Mouse (Mus musculus): ENCODE results near the gene Slit3. TPM values are rescaled to one million over a fixed set of nuclear protein-coding genes. Genes with fewer than 3 reads are reported as not detected.
A peak's percentile ranks its signal among the peaks of the same experiment; 100 is the strongest.

Gene Slit3
- total RNA-seq, 2 experiments from 2014 or later, result 56.7 to 60.0 TPM

DNA sequence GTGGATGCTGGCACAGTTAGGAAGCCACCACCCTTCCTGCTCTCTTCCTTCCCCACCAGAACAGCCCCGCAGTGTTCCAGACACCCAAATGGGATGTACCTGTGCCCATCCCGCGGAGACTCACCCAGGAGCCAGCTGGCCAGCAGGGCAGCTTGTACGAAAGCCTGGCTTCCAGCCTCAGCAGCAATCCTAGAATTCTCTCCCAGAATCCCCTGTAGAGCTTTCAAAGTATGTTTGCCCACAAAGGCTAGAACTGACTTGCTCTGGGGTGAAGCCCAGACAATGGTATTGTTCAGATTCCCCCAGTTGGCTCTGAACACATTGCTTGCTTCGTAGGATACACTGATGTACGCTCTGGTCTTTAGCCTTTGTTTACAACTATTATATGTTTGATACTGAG lies 566.3 kb downstream of the Slit3 start:
- no peak for DNase-seq (ENCODE audit: extremely low spot score in 1 of 2, low spot score in 2 of 2)
- TF ChIP-seq CTCF (IDR thresholded peaks at IDR 0.05), result no peak
- H3K4me3 ChIP-seq, result no peak overlapping the region
- no peak overlapping the region for H3K27ac ChIP-seq
- intact Hi-C loops (cut with DNase I), result no loop called here

DNA sequence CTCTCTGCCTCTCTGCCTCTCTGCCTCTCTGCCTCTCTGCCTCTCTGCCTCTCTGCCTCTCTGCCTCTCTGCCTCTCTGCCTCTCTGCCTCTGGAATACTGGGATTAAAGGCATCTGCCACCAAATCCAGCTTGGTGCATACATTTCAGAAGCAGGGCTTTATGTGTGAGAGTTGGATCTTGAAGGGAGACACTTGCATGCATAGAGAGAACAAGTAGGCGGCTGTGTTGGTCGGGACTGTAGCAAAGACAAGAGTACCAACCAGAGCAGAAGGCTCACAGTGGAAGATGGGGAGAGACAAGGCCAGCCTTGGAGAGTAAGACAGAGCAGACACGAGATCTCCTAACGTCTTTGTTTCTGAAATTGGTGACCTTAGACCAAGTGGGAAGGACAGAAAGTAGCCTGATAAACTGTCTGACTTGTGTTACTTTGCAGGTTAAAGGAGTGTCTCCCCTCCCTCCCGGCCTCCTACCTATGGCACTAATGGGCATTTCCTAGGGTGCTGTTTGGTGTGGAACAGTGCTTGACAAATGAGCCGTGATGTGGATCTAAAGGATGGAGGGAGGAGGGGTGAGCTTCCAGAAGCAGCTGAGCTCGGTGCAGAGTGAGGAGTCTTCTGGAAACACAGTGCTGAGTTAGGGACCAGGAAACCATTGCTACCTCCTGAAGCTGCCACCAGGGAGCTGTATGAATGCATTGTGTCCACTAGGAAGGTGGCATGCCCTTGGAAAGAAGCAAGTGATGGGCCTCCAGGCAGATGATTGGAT lies 569.7 kb downstream of the Slit3 start:
- intact Hi-C loops (cut with DNase I), result loop anchor here (5.0 kb wide), 1 partner anchor 848 kb away; no protein-coding TSS in a partner anchor
- TF ChIP-seq CTCF (IDR thresholded peaks at IDR 0.05), result no peak; the same call in 1 of the 2 replicates
- Histone ChIP-seq H3K27ac (peak overlapping the region; percentile 44; the same call in 1 of the 2 replicates), H3K4me3 (no peak overlapping the region)
- no peak for DNase-seq (ENCODE audit: extremely low spot score in 1 of 2, low spot score in 2 of 2)

DNA sequence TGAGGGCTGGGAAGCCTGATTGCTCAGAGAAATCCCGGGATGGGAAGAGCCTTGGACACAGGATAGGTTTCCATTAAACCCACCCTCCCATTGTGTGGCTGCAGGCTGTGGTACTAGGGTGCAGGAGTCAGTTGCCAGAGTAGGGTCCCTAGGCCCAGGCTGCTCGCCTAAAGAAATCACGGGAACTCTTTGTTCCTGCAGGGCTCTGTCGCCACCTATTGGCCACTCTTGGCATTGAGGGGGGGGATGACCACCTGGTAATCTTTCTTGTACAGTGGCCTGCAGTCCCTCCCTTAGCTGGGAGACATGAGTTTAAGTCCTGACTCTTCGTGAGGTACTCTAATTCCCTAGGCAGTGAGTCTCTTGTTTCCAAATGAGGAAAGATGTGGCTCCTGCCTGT lies 572.1 kb downstream of the Slit3 start:
- TF ChIP-seq CTCF (IDR thresholded peaks at IDR 0.05), result peak; percentile 87
- no peak overlapping the region for H3K27ac ChIP-seq
- intact Hi-C loops (cut with DNase I), result loop anchor here (2.0 to 5.0 kb wide), 2 partner anchors 240 to 851 kb away; no protein-coding TSS in a partner anchor
- peak; percentile 37 to 70 for DNase-seq (ENCODE audit: extremely low spot score in 1 of 2, low spot score in 2 of 2)
- no peak overlapping the region for H3K4me3 ChIP-seq

DNA sequence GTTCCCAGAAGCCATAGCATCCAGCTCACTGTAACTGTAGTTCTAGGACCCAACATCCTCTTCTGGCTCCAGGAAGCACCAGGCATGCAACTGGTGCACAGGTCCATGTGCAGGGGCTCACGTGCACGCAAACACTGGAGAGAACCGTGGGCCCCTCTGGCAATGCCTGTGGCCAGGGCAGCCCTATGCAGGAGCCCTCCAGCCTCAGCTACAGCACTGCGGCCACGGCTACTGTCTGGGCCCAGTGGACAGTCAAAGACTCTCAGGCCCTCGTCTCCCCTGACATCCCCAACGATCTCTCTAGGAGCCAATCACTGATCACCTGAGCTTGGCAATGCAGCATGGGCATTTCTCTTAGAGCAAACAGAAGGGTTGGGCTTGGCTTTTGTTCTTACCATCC lies 572.6 kb downstream of the Slit3 start:
- no peak for TF ChIP-seq CTCF (IDR thresholded peaks at IDR 0.05)
- no peak for DNase-seq (ENCODE audit: extremely low spot score in 1 of 2, low spot score in 2 of 2)
- no peak overlapping the region for H3K4me3 ChIP-seq
- no peak overlapping the region for H3K27ac ChIP-seq
- intact Hi-C loops (cut with DNase I), result loop anchor here (2.0 to 5.0 kb wide), 2 partner anchors 241 to 851 kb away; no protein-coding TSS in a partner anchor

DNA sequence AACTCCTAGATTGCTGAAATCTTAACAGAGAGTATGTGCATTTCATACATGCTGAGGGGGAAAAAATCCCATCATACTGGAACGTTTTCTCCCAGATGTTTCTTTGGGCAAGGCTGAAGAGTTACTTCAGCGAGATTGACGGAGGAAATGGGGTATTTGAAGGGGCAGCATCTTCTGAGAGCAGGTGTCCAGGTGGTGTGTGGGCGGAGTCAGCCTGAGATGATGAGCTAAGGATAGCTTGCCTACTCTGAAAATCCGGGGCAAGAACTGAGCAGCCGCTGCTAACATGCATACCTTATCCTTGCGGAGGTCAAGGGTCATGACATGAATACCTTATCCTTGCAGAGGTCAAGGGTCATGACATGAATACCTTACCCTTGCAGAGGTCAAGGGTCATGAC lies 576.5 kb downstream of the Slit3 start:
- intact Hi-C loops (cut with DNase I), result no loop called here
- peak in 1 of 2 experiments; percentile 40 for DNase-seq (ENCODE audit: extremely low spot score in 1 of 2, low spot score in 2 of 2)
- H3K27ac ChIP-seq, result no peak overlapping the region
- no peak overlapping the region for H3K4me3 ChIP-seq
- no peak for TF ChIP-seq CTCF (IDR thresholded peaks at IDR 0.05)

DNA sequence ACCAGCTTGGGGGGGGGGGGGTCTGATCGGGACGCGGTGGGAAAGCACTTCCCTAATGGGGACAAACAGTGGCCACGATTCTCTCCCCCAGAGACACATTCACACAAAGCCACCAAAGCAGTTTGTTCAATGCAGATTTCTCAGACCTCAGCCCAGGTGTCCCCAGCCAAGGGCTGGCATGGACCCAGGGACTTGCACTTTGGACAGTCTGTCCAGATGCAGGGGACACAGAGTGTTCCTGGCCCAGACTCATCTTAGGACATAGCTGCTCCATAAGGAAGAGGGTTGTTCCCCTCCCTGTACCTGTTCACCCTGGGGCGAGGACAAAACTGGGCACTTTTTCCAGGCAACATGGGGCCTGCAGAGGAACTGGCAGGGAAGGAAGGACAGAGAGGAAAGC lies 577.9 kb downstream of the Slit3 start:
- H3K27ac ChIP-seq, result no peak overlapping the region
- no peak overlapping the region for H3K4me3 ChIP-seq
- DNase-seq (ENCODE audit: extremely low spot score in 1 of 2, low spot score in 2 of 2), result no peak
- TF ChIP-seq CTCF (IDR thresholded peaks at IDR 0.05), result no peak
- intact Hi-C loops (cut with DNase I), result no loop called here

DNA sequence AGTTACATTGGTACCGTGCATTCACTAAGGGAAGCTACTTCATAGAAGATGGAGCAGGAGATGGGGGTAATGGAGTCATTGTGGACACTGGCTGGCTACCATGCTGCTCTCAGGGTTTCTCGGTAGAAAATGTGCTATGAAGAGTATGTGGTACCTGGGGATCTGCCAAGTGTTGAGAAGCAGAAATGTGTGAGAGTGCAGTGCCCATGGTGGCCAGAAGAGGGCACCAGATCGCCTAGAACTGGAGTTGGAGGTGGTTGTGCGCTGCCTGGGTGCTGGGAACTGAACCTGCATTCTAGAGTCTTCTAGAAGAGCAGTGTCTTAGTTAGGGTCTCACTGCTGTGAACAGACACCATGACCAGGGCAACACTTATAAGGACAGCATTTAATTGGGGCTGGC lies 582.4 kb downstream of the Slit3 start:
- no peak overlapping the region for H3K4me3 ChIP-seq
- TF ChIP-seq CTCF (IDR thresholded peaks at IDR 0.05), result peak; percentile 24
- intact Hi-C loops (cut with DNase I), result no loop called here

DNA sequence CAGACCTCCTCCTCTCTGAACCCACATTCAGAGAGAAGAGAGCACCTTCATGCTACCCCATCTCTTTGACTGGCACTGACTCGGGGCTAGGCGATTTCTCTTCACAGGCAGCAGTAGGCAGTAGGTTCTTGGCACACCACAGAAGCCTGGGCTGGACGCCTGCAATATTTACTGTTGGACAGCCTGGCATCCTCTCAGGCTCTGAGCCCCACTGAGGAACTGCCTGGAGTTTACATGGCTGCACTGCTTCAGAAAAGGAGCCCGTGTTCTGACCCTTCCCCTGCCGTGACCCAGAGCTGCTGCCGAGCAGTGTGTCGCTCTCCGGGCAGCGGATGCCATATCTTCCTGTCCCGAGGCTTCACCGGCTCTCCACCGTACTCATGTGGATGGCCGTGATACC lies 583.4 kb downstream of the Slit3 start:
- intact Hi-C loops (cut with DNase I), result no loop called here
- TF ChIP-seq CTCF (IDR thresholded peaks at IDR 0.05), result no peak
- H3K27ac ChIP-seq, result no peak overlapping the region

More for the DNA sequence above, 582.4 kb downstream of the Slit3 start:
- no peak overlapping the region for H3K27ac ChIP-seq
- no peak for DNase-seq (ENCODE audit: extremely low spot score in 1 of 2, low spot score in 2 of 2)

DNA sequence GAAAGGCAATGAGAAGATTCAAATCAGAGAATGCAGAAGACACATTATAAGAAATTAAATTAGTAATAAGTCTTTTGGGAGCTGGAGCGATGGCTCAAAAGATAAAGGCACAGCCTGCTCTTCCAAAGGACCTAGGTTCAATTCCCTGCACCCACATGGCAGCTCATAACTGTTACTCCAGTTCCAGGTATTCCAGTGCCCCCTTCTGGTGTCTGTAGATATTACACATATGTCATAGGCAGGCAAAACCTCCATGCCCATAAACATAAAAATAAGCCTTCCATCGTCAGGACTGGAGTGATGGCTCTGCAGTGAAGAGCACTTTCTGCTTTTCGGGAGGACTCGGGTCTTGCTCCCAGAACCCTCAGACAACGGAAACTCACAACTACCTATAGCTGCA lies 583.9 kb downstream of the Slit3 start:
- DNase-seq (ENCODE audit: extremely low spot score in 1 of 2, low spot score in 2 of 2), result no peak
- TF ChIP-seq CTCF (IDR thresholded peaks at IDR 0.05), result peak; percentile 18
- intact Hi-C loops (cut with DNase I), result no loop called here
- no peak overlapping the region for H3K4me3 ChIP-seq
- H3K27ac ChIP-seq, result no peak overlapping the region

More for the DNA sequence above, 583.4 kb downstream of the Slit3 start:
- H3K4me3 ChIP-seq, result no peak overlapping the region
- no peak for DNase-seq (ENCODE audit: extremely low spot score in 1 of 2, low spot score in 2 of 2)

DNA sequence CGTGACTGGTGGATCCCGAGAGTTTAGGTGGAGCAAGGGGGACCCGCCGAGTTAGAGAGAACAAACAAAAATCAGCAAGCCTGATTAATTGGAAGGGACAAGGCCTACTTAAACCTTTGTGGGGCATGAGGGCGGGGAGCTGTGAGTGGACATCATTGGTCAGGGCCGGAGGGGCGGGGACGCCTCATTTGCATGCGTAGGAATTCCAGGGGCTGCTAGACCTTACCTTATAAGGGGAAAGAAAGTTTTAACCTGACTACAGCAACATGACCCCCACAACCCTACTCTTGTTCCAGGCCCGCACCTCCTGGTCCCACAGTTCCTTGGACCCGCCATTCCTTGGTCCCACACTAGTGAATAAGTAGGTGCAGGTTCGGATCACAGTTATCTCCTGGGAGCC lies 586.4 kb downstream of the Slit3 start:
- intact Hi-C loops (cut with DNase I), result no loop called here
- TF ChIP-seq CTCF (IDR thresholded peaks at IDR 0.05), result no peak

DNA sequence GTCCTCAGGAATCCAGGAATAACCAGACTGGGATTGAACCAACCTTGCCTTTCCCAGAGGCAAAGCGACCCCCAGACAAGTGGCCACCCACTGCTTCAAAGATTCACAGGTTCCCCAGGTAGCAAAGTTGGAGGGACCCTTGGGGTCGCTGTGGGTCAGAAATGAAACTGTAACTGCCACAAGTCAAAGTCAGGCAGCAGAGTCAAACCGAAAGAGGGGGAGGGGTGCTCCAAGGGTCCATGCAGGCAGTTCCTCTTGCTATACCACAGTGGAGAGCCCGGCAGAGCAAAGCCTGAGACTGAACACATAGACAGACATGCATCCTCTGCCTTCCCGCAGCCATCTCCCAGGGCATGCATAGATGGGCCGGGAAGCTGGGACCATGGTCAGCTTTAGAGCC lies 590.3 kb downstream of the Slit3 start:
- DNase-seq (ENCODE audit: extremely low spot score in 1 of 2, low spot score in 2 of 2), result no peak
- H3K4me3 ChIP-seq, result no peak overlapping the region
- intact Hi-C loops (cut with DNase I), result no loop called here
- no peak for TF ChIP-seq CTCF (IDR thresholded peaks at IDR 0.05)
- no peak overlapping the region for H3K27ac ChIP-seq

More for the DNA sequence above, 586.4 kb downstream of the Slit3 start:
- no peak overlapping the region for H3K27ac ChIP-seq
- DNase-seq (ENCODE audit: extremely low spot score in 1 of 2, low spot score in 2 of 2), result no peak
- H3K4me3 ChIP-seq, result no peak overlapping the region

DNA sequence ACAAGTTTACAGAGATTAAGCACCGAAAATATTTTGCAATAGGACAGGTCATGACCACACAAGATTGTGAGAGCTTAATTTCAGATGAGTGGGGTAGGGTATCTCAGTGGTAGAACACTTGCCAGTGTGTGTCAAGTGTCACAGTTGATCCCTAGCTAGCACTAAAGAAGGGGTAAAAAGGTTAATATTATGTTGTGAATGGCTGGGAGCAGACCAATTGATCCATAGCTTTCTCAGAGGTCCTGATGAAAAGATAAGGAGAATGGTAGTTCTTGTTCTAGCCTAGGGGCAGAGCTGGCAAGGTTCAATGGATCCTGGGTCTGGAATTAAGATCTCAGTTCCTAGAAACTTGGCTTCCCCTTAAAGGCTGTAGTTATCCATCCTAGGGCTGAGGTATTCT lies 597.9 kb downstream of the Slit3 start:
- Histone ChIP-seq H3K27ac (no peak overlapping the region), H3K4me3 (no peak overlapping the region)
- intact Hi-C loops (cut with DNase I), result no loop called here
- no peak for TF ChIP-seq CTCF (IDR thresholded peaks at IDR 0.05)
- no peak for DNase-seq (ENCODE audit: extremely low spot score in 1 of 2, low spot score in 2 of 2)

DNA sequence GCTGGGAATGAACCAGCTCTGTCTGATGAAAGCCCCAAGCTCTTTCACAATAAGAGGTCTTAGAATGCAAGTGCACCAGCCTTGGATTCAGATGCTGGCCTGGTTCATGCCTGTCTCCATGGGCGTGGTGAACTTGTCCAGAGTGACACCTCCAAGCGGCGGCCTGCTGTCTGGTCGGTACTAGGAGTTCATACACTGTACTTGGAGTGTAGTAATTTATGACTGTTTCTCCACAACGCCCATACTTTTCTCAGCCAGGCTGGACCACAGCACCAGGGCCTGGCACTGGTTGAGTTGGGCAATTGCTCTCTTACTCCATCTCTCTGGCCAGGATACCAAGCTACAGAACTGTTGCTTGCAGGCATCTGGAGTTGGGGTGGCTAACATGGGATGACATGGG lies 602.9 kb downstream of the Slit3 start:
- DNase-seq (ENCODE audit: extremely low spot score in 1 of 2, low spot score in 2 of 2), result no peak
- TF ChIP-seq CTCF (IDR thresholded peaks at IDR 0.05), result no peak
- intact Hi-C loops (cut with DNase I), result no loop called here
- H3K4me3 ChIP-seq, result no peak overlapping the region
- H3K27ac ChIP-seq, result no peak overlapping the region
